Mouse (Mus musculus): ENCODE data around the gene U2af1l4. TPM values are rescaled to one million over a fixed set of nuclear protein-coding genes. Genes with fewer than 3 reads are reported as not detected.

U2af1l4 gene
- total and polyA plus RNA-seq, 2 experiments from 2014 or later = 53.4 to 103 TPM

GRCm38 (mm10) chr7:30551445-30552101, 11.5 kb upstream of the U2af1l4 start:
- Histone ChIP-seq H3K9ac (replicated peaks; ENCODE audit: low read length) (peak overlapping the region; percentile 63), H3K4me2 (ENCODE audit: low read depth, low read length) (peak overlapping the region; percentile 97), H3K9me3 (ENCODE audit: low read length) (no peaks in the 10 kb centered on the region), H3K27ac (peak overlapping the region; percentile 96), H3K4me1 (ENCODE audit: insufficient read depth, low read length) (peaks cover 13% of the 10 kb centered on the region; the same call in 1 of the 2 replicates), H3K27me3 (ENCODE audit: insufficient read depth, low read length) (no peaks in the 10 kb centered on the region), H3K4me3 (ENCODE audit: low read length) (peak overlapping the region; percentile 65), H3K36me3 (ENCODE audit: insufficient read depth, low read length) (peaks cover 21% of the 10 kb centered on the region)
- TF ChIP-seq CTCF (IDR thresholded peaks at IDR 0.05; ENCODE audit: low read depth) = peak; percentile 63
- ATAC-seq (peak; percentile 68), DNase-seq (ENCODE audit: low spot score) (peak; percentile 83)
- 1% methylated on average over 10 of the region's 10 CpGs for WGBS

GRCm38 (mm10) chr7:30552102-30553020, 10.7 kb upstream of the U2af1l4 start, which contains the start of the genes Hspb6 and Proser3:
Gene Hspb6, plus strand, starts transcription at chr7:30552178.
Gene Proser3, minus strand, starts transcription at chr7:30552299.
- Histone ChIP-seq H3K27ac (peak within 1 kb of the TSS; percentile 96), H3K36me3 (ENCODE audit: insufficient read depth, low read length) (peaks cover 24% of the 10 kb centered on the region), H3K9ac (replicated peaks; ENCODE audit: low read length) (peak within 1 kb of the TSS; percentile 63), H3K4me2 (ENCODE audit: low read depth, low read length) (peak within 1 kb of the TSS; percentile 97), H3K27me3 (ENCODE audit: insufficient read depth, low read length) (no peaks in the 10 kb centered on the region), H3K4me3 (ENCODE audit: low read length) (peak within 1 kb of the TSS; percentile 65), H3K9me3 (ENCODE audit: low read length) (no peaks in the 10 kb centered on the region), H3K4me1 (ENCODE audit: insufficient read depth, low read length) (peaks cover 13% of the 10 kb centered on the region; the same call in 1 of the 2 replicates)
- peak; percentile 34; the same call in 1 of the 2 replicates for TF ChIP-seq CTCF (IDR thresholded peaks at IDR 0.05; ENCODE audit: low read depth)
- DNase-seq (ENCODE audit: low spot score) (peak; percentile 99), ATAC-seq (peak; percentile 95)
- under 1% methylated on average over 44 of the region's 44 CpGs for WGBS

DNA sequence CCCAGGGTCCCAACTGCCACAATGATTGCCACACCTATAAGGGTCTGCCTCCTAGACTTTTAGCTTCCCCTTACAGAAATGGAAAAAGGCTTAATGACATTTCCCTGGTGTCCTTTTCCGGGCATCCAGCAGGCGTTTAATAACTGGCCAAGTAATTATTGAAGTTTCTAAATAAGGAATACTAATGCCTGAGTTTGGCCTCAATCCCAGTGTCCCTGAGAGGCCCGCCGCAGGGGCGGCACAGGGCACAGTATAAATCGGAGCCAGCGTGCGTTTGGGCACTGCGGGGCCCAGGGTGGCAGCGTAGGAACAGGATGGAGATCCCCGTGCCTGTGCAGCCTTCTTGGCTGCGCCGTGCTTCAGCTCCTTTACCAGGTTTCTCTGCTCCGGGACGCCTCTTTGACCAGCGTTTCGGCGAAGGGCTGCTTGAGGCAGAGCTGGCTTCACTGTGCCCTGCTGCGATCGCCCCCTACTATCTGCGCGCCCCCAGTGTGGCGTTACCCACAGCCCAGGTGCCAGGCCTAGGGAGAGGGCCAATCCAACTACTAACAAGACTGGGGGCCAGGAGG, 10.0 kb upstream of the U2af1l4 start:
- ATAC-seq (no peak), DNase-seq (ENCODE audit: low spot score) (peak; percentile 55)
- H3K27ac ChIP-seq = peak overlapping the region; percentile 96

DNA sequence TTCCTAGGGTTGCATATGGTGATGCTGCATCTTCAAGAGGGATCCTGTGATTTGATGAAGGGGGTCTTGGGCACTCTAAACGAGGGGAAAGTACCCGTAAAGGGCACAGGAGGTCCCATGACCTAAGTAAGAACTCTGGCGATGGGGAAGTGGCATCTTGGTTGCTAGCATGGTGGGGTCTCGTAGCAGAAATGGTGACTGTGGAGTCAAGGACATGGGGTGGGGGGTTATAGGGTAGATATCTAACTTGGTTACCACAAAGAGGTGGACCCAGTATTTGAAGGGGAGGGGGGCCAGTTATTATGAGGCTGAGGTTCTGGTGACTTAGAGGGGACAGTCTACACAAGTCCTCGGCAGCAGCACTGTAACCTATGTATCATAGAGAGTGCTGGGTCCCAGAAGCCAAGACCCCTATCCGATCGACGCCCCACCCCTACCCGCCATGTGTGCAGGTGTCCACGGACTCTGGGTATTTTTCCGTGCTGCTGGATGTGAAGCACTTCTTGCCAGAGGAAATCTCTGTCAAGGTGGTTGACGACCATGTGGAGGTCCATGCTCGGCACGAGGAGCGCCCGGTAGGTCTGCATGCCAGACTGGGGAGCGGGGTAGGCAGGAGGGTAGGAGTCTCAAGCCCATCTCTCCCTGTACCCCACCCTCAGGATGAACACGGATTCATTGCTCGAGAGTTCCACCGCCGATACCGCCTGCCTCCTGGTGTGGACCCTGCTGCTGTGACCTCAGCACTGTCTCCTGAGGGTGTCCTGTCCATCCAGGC, 9.1 kb upstream of the U2af1l4 start:
- Histone ChIP-seq H3K4me3 (ENCODE audit: low read length) (no peak overlapping the region), H3K9ac (replicated peaks; ENCODE audit: low read length) (peak overlapping the region; percentile 63; the same call in 1 of the 2 replicates)
- ATAC-seq = no peak

More for the DNA sequence above, 10.0 kb upstream of the U2af1l4 start:
- 3% methylated on average over 23 of the region's 23 CpGs for WGBS
- peak overlapping the region; percentile 63 for H3K9ac ChIP-seq (replicated peaks; ENCODE audit: low read length)
- H3K4me2 ChIP-seq (ENCODE audit: low read depth, low read length) = peak overlapping the region; percentile 97
- no peaks in the 10 kb centered on the region for H3K27me3 ChIP-seq (ENCODE audit: insufficient read depth, low read length)
- H3K4me1 ChIP-seq (ENCODE audit: insufficient read depth, low read length) = peaks cover 13% of the 10 kb centered on the region; the same call in 1 of the 2 replicates
- peak overlapping the region; percentile 65 for H3K4me3 ChIP-seq (ENCODE audit: low read length)
- no peaks in the 10 kb centered on the region for H3K9me3 ChIP-seq (ENCODE audit: low read length)
- peaks cover 24% of the 10 kb centered on the region for H3K36me3 ChIP-seq (ENCODE audit: insufficient read depth, low read length)
- TF ChIP-seq CTCF (IDR thresholded peaks at IDR 0.05; ENCODE audit: low read depth) = no peak

DNA sequence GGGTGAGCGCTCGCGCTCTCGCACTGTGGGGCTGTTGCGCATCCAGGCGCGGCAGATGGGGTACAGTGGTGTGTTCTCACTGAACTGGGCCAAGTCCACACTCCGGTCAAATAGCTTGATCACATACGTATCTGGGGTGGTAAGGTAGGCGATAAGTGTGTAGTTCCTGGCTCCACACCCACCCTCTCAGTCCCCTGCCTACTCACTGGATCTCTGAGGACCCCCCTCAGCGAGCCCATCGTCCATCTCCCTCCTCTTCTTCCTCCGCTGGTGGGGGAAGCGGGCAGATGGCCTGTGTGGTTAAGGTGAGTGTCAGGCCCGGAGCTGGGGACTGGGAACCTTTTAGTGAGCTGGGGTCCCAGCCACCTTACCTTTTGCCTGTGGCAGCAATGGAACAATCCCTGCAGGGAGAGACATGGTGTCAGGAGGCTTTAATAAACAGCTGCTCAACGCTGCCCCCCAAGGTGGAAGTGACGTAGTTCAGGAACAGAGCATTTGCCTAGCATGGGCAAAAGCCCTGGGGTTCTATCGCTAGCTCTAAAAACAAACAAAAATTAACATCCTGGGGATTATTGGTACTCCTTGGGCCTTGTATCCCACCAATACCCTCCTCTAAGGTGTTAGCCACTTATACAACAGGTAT, 6.1 kb upstream of the U2af1l4 start:
- peaks cover 19% of the 10 kb centered on the region for H3K36me3 ChIP-seq (ENCODE audit: insufficient read depth, low read length)
- H3K4me1 ChIP-seq (ENCODE audit: insufficient read depth, low read length) = peaks cover 23% of the 10 kb centered on the region
- TF ChIP-seq CTCF (IDR thresholded peaks at IDR 0.05; ENCODE audit: low read depth) = no peak; the same call in 1 of the 2 replicates
- H3K27me3 ChIP-seq (ENCODE audit: insufficient read depth, low read length) = no peaks in the 10 kb centered on the region
- no peaks in the 10 kb centered on the region for H3K9me3 ChIP-seq (ENCODE audit: low read length)
- no peak overlapping the region for H3K27ac ChIP-seq
- no peak for DNase-seq (ENCODE audit: low spot score)
- no peak overlapping the region for H3K4me3 ChIP-seq (ENCODE audit: low read length)
- ATAC-seq = no peak
- no peak overlapping the region for H3K4me2 ChIP-seq (ENCODE audit: low read depth, low read length)
- H3K9ac ChIP-seq (replicated peaks; ENCODE audit: low read length) = no peak overlapping the region
- 93% methylated on average over 18 of the region's 18 CpGs for WGBS

More for the DNA sequence above, 9.1 kb upstream of the U2af1l4 start:
- no peak overlapping the region for H3K27ac ChIP-seq
- H3K27me3 ChIP-seq (ENCODE audit: insufficient read depth, low read length) = no peaks in the 10 kb centered on the region
- peak overlapping the region; percentile 97 for H3K4me2 ChIP-seq (ENCODE audit: low read depth, low read length)
- 88% methylated on average over 22 of the region's 22 CpGs for WGBS
- DNase-seq (ENCODE audit: low spot score) = no peak
- peaks cover 22% of the 10 kb centered on the region for H3K4me1 ChIP-seq (ENCODE audit: insufficient read depth, low read length)
- peaks cover 19% of the 10 kb centered on the region for H3K36me3 ChIP-seq (ENCODE audit: insufficient read depth, low read length)
- no peak for TF ChIP-seq CTCF (IDR thresholded peaks at IDR 0.05; ENCODE audit: low read depth)
- H3K9me3 ChIP-seq (ENCODE audit: low read length) = no peaks in the 10 kb centered on the region
